Mouse (Mus musculus): Measurements from ENCODE around the gene Traf3. TPM values are rescaled to one million over a fixed set of nuclear protein-coding genes. Genes with fewer than 3 reads are reported as not detected.
A peak's percentile ranks its signal among the peaks of the same experiment; 100 is the strongest.

Gene Traf3
- 29.2 and 37.7 TPM in 2 replicates for polyA plus RNA-seq (2012; rRNA removed)

- Histone ChIP-seq H3K36me3 (ENCODE audit: control insufficient read depth, insufficient read depth, low read length) (peaks cover 3% of the 10 kb centered on the region; the same call in 1 of the 2 replicates), H3K4me1 (ENCODE audit: control insufficient read depth, insufficient read depth, insufficient read length) (peaks cover 43% of the 10 kb centered on the region), H3K27me3 (ENCODE audit: control insufficient read depth, insufficient read depth, low read length) (no peaks in the 10 kb centered on the region), H3K4me3 (ENCODE audit: extremely low read depth, insufficient read depth, insufficient read length) (peak within 1 kb of the TSS; percentile 84), H3K27ac (ENCODE audit: insufficient read depth, low read length) (peak within 1 kb of the TSS; percentile 90)
- peak; percentile 64 to 80 for DNase-seq (ENCODE audit: low read depth in 1 of 2, low spot score in 2 of 2)
- peak; percentile 47; the same call in 1 of the 2 replicates for TF ChIP-seq POLR2A (IDR thresholded peaks at IDR 0.05; ENCODE audit: low read depth, low read length)
- no peak for TF ChIP-seq CTCF (IDR thresholded peaks at IDR 0.05; ENCODE audit: extremely low read depth, insufficient read depth, insufficient read length, insufficient replicate concordance)
- 5% methylated on average over 81 of the region's 105 CpGs for WGBS
Measured at GRCm38 (mm10) chr12:111165831-111166591, at the start of gene Traf3. Gene Traf3 (plus strand): TSS chr12:111166370.

GRCm38 (mm10) chr12:111119506-111120085, 46.6 kb upstream of the Traf3 start:
- H3K4me1 ChIP-seq (ENCODE audit: control insufficient read depth, insufficient read depth, insufficient read length) = no peaks in the 10 kb centered on the region
- TF ChIP-seq CTCF (IDR thresholded peaks at IDR 0.05; ENCODE audit: extremely low read depth, insufficient read depth, insufficient read length, insufficient replicate concordance) = no peak
- H3K27ac ChIP-seq (ENCODE audit: insufficient read depth, low read length) = no peak overlapping the region
- WGBS = 93% methylated on average over 5 of the region's 5 CpGs
- no peak overlapping the region for H3K4me3 ChIP-seq (ENCODE audit: extremely low read depth, insufficient read depth, insufficient read length)
- no peak for DNase-seq (ENCODE audit: low read depth in 1 of 2, low spot score in 2 of 2)
- no peaks in the 10 kb centered on the region for H3K27me3 ChIP-seq (ENCODE audit: control insufficient read depth, insufficient read depth, low read length)
- H3K36me3 ChIP-seq (ENCODE audit: control insufficient read depth, insufficient read depth, low read length) = peaks cover 10% of the 10 kb centered on the region

GRCm38 (mm10) chr12:111120976-111121645, 45.1 kb upstream of the Traf3 start:
- WGBS = 88% methylated on average over 9 of the region's 9 CpGs

GRCm38 (mm10) chr12:111122332-111122852, 43.8 kb upstream of the Traf3 start:
- TF ChIP-seq POLR2A (IDR thresholded peaks at IDR 0.05; ENCODE audit: low read depth, low read length) = no peak
- peak; percentile 29; the same call in 1 of the 2 replicates for TF ChIP-seq CTCF (IDR thresholded peaks at IDR 0.05; ENCODE audit: extremely low read depth, insufficient read depth, insufficient read length, insufficient replicate concordance)
- no peaks in the 10 kb centered on the region for H3K36me3 ChIP-seq (ENCODE audit: control insufficient read depth, insufficient read depth, low read length)
- H3K4me1 ChIP-seq (ENCODE audit: control insufficient read depth, insufficient read depth, insufficient read length) = no peaks in the 10 kb centered on the region
- peak in 1 of 2 experiments; percentile 19 for DNase-seq (ENCODE audit: low read depth in 1 of 2, low spot score in 2 of 2)
- H3K4me3 ChIP-seq (ENCODE audit: extremely low read depth, insufficient read depth, insufficient read length) = no peak overlapping the region
- H3K27me3 ChIP-seq (ENCODE audit: control insufficient read depth, insufficient read depth, low read length) = no peaks in the 10 kb centered on the region
- no peak overlapping the region for H3K27ac ChIP-seq (ENCODE audit: insufficient read depth, low read length)

More at GRCm38 (mm10) chr12:111120976-111121645, 45.1 kb upstream of the Traf3 start:
- no peak for DNase-seq (ENCODE audit: low read depth in 1 of 2, low spot score in 2 of 2)
- Histone ChIP-seq H3K36me3 (ENCODE audit: control insufficient read depth, insufficient read depth, low read length) (peaks cover 6% of the 10 kb centered on the region), H3K27ac (ENCODE audit: insufficient read depth, low read length) (no peak overlapping the region), H3K27me3 (ENCODE audit: control insufficient read depth, insufficient read depth, low read length) (no peaks in the 10 kb centered on the region), H3K4me3 (ENCODE audit: extremely low read depth, insufficient read depth, insufficient read length) (no peak overlapping the region), H3K4me1 (ENCODE audit: control insufficient read depth, insufficient read depth, insufficient read length) (no peaks in the 10 kb centered on the region)
- no peak for TF ChIP-seq CTCF (IDR thresholded peaks at IDR 0.05; ENCODE audit: extremely low read depth, insufficient read depth, insufficient read length, insufficient replicate concordance)
- no peak for TF ChIP-seq POLR2A (IDR thresholded peaks at IDR 0.05; ENCODE audit: low read depth, low read length)

- no peaks in the 10 kb centered on the region for H3K27me3 ChIP-seq (ENCODE audit: control insufficient read depth, insufficient read depth, low read length)
- WGBS = 83% methylated on average over 14 of the region's 14 CpGs
- H3K4me3 ChIP-seq (ENCODE audit: extremely low read depth, insufficient read depth, insufficient read length) = no peak overlapping the region
- TF ChIP-seq POLR2A (IDR thresholded peaks at IDR 0.05; ENCODE audit: low read depth, low read length) (no peak), CTCF (IDR thresholded peaks at IDR 0.05; ENCODE audit: extremely low read depth, insufficient read depth, insufficient read length, insufficient replicate concordance) (no peak)
- no peak for DNase-seq (ENCODE audit: low read depth in 1 of 2, low spot score in 2 of 2)
- no peaks in the 10 kb centered on the region for H3K4me1 ChIP-seq (ENCODE audit: control insufficient read depth, insufficient read depth, insufficient read length)
- no peak overlapping the region for H3K27ac ChIP-seq (ENCODE audit: insufficient read depth, low read length)
- H3K36me3 ChIP-seq (ENCODE audit: control insufficient read depth, insufficient read depth, low read length) = no peaks in the 10 kb centered on the region
Measured at GRCm38 (mm10) chr12:111124601-111125260, 41.4 kb upstream of the Traf3 start.

GRCm38 (mm10) chr12:111125666-111126065, 40.5 kb upstream of the Traf3 start:
- DNase-seq (ENCODE audit: low read depth in 1 of 2, low spot score in 2 of 2) = no peak
- H3K27me3 ChIP-seq (ENCODE audit: control insufficient read depth, insufficient read depth, low read length) = no peaks in the 10 kb centered on the region
- TF ChIP-seq CTCF (IDR thresholded peaks at IDR 0.05; ENCODE audit: extremely low read depth, insufficient read depth, insufficient read length, insufficient replicate concordance) = no peak
- no peak for TF ChIP-seq POLR2A (IDR thresholded peaks at IDR 0.05; ENCODE audit: low read depth, low read length)
- 86% methylated on average over 6 of the region's 6 CpGs for WGBS
- no peaks in the 10 kb centered on the region for H3K36me3 ChIP-seq (ENCODE audit: control insufficient read depth, insufficient read depth, low read length)
- H3K27ac ChIP-seq (ENCODE audit: insufficient read depth, low read length) = no peak overlapping the region
- no peaks in the 10 kb centered on the region for H3K4me1 ChIP-seq (ENCODE audit: control insufficient read depth, insufficient read depth, insufficient read length)
- no peak overlapping the region for H3K4me3 ChIP-seq (ENCODE audit: extremely low read depth, insufficient read depth, insufficient read length)

Measured in spleen, adult 2 months (tissue).